Mouse (Mus musculus) embryonic facial prominence, embryonic 15.5 days (tissue): ENCODE data around the gene Ptms. TPM values are rescaled to one million over a fixed set of nuclear protein-coding genes. Genes with fewer than 3 reads are reported as not detected.

ENCODE experiments used
- ATAC-seq: fragments of 200-750 bp; cut with Nextera tagmentation; 2 replicates; pipeline ENCODE4 v1.8.0; 2017; ENCODE audit warnings: low read depth, moderate TSS enrichment; ENCODE audit not compliant: insufficient number of reproducible peaks, low FRiP score, low TSS enrichment
- H3K27ac ChIP-seq: fragments of 300-500 bp; sonication (generic); replicated peaks from 2 replicates; pipeline ENCODE4 v1.5.1; 2015; ENCODE audit warnings: mild to moderate bottlenecking, inconsistent platforms
- H3K27me3 ChIP-seq: fragments of 300-500 bp; sonication (generic); 2 replicates; pipeline ENCODE4 v1.6.1; 2015; ENCODE audit warnings: inconsistent platforms
- H3K36me3 ChIP-seq: fragments of 300-500 bp; sonication (generic); 2 replicates; pipeline ENCODE4 v1.6.1; 2015; ENCODE audit warnings: mild to moderate bottlenecking, inconsistent platforms
- H3K4me1 ChIP-seq: fragments of 300-500 bp; sonication (generic); 2 replicates; pipeline ENCODE4 v1.6.1; 2015; ENCODE audit warnings: inconsistent platforms
- H3K4me2 ChIP-seq: fragments of 300-500 bp; sonication (generic); replicated peaks from 2 replicates; pipeline ENCODE4 v1.6.1; 2015; ENCODE audit warnings: mild to moderate bottlenecking, inconsistent platforms
- H3K4me3 ChIP-seq: fragments of 300-500 bp; sonication (generic); replicated peaks from 2 replicates; pipeline ENCODE4 v1.5.1; 2015; ENCODE audit warnings: mild to moderate bottlenecking, inconsistent platforms
- H3K9ac ChIP-seq: fragments of 300-500 bp; sonication (generic); 2 replicates; pipeline ENCODE4 v1.6.1; 2015; ENCODE audit warnings: inconsistent platforms
- H3K9me3 ChIP-seq: fragments of 300-500 bp; sonication (generic); replicated peaks from 2 replicates; pipeline ENCODE4 v1.6.1; 2016; ENCODE audit warnings: inconsistent platforms
- WGBS: fragments of 180-500 bp; shearing (Covaris S2); methylation state at CpG from one replicate; pipeline ENCODE4 v1.1.7; 2015; 5-methylcytosine and 5-hydroxymethylcytosine counted together
- polyA plus RNA-seq: library from polyadenylated mRNA; unstranded; fragments of >200 nt; fragmentation: Nextera tagmentation; extraction: Ambion mirVana; gene quantifications from 2 replicates; pipeline ENCODE4 v1.2.1, GENCODE M21; 2015

Gene Ptms
- polyA plus RNA-seq, 1 experiment from 2014 or later, result 368 TPM

DNA sequence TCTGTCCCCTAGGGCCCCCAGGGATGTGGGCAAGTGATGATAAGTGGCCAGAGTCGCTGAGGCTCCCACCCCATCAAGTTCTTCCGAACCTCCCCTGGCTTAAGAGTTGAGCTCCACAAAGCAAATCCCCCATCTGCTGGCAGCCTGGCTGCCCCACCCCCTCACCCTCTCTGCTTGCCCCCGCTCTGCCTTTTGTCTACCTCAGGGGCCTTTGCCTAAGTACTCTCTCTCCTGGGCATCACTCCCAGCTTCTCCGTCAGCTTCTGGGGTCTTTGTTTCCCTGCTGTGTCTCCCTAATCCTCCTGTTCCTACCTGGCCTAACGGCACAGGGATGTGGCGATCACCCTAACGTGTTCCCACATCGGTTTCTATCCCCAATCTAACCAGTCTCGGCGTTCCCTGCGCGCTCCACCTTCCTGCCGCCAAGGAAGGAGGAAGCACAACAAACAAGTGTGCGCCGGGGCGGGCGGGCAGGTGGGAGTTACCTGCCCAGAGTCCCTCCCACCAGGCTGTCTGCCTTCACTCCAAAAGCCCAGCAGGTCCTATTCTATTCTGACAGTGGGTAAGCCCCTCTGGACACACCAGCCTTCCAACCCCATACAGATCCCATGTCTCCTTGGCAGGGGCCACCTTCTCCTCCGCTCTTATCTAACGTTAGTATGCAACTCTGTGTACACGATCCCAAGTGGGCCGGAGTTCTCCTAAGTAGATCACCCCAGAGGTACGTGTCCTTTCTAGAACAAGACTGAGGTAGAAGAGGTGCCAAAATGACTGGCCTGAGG, 4.6 kb downstream of the Ptms start:
- peaks cover 63% of the 10 kb centered on the region for H3K4me1 ChIP-seq
- peaks cover 1% of the 10 kb centered on the region; the same call in 1 of the 2 replicates for H3K27me3 ChIP-seq
- H3K4me3 ChIP-seq, result peak overlapping the region; percentile 89
- H3K27ac ChIP-seq, result peak overlapping the region; percentile 100; the same call in 1 of the 2 replicates
- H3K4me2 ChIP-seq, result peak overlapping the region; percentile 89
- peak overlapping the region; percentile 100 for H3K9ac ChIP-seq
- H3K36me3 ChIP-seq, result peaks cover 25% of the 10 kb centered on the region
- no peak for ATAC-seq
- no peaks in the 10 kb centered on the region for H3K9me3 ChIP-seq
- 16% methylated on average over 22 of the region's 22 CpGs for WGBS

DNA sequence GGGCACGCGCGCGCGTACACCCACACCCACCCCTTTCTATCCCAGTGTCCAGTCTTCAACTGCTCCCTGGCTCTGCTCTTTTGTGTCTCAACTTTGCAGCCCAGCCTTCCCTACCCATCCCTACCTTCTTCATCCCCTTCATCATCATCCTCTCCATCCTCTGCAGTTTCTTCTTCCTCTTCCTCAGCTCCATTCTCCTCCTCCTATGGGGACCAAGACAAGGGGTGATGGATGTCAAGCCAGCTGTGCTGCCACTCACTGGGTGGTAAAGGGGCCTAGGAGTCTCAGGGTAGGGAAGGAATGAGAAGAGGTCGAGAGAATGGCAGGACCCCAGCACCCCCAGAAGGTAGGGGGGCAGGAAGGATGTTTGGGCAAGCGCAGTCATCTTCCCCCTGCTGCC, 5.4 kb downstream of the Ptms start:
- WGBS, result 79% methylated on average over 7 of the region's 7 CpGs
- no peak overlapping the region for H3K9ac ChIP-seq
- peaks cover 68% of the 10 kb centered on the region for H3K4me1 ChIP-seq

DNA sequence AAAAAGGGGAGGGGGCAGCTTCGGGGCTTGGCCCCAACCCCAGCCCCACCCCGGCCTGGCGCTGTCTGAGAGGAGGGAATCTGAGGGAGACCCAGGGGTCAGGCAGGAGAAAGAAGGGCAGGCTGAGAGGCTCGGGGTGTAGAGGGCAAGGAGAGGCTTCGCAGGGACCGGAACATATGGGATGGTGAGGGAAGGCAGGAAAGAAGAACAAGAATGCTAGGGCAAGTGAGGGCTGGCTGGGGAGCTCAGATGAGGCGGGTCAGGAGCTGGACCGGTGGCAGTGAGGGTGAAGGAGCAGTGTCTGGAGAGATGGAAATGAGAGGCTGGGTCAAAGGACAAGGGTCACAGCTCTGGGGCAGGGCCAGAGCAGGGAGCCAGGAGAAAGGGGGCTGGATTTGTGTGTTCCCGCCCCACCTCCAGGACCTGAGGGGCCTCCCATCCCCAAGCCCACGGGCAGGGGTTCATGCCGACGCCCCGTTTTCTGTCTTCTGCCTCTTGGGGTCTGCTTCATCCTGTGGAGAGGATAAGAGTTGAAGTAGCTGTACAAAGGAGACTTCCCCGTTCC, 6.1 kb downstream of the Ptms start:
- peaks cover 10% of the 10 kb centered on the region; the same call in 1 of the 2 replicates for H3K27me3 ChIP-seq
- H3K36me3 ChIP-seq, result peaks cover 25% of the 10 kb centered on the region
- peak overlapping the region; percentile 40 for H3K27ac ChIP-seq
- no peak overlapping the region for H3K9ac ChIP-seq
- H3K4me3 ChIP-seq, result no peak overlapping the region
- no peak overlapping the region for H3K4me2 ChIP-seq
- WGBS, result 53% methylated on average over 14 of the region's 14 CpGs
- H3K9me3 ChIP-seq, result no peaks in the 10 kb centered on the region
- no peak for ATAC-seq
- peaks cover 62% of the 10 kb centered on the region for H3K4me1 ChIP-seq

More for the DNA sequence above, 5.4 kb downstream of the Ptms start:
- no peak for ATAC-seq
- no peaks in the 10 kb centered on the region for H3K9me3 ChIP-seq
- no peak overlapping the region; the same call in 1 of the 2 replicates for H3K4me2 ChIP-seq
- no peak overlapping the region for H3K4me3 ChIP-seq
- H3K27me3 ChIP-seq, result peaks cover 10% of the 10 kb centered on the region; the same call in 1 of the 2 replicates
- peaks cover 25% of the 10 kb centered on the region for H3K36me3 ChIP-seq
- H3K27ac ChIP-seq, result no peak overlapping the region; the same call in 1 of the 2 replicates

DNA sequence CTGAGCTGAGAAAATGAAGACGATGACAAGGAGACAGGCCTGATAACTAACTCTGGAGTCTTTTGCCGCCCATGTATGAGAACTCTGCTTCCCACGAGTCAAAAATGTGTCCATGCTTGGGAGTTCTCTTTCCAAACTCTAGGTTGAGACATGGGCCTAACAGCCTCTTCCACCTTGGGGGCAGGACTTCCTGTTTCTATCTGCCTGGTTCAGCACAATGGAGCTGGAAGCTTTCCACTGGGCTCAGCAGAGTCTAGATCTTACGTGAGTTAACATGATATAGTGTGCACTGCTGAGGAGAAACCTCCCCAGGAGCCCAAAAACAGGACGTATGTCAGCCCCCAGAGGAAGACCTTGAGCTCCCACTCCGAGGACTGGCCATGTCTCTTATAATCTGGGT, 6.7 kb downstream of the Ptms start:
- no peak for ATAC-seq
- H3K36me3 ChIP-seq, result peaks cover 25% of the 10 kb centered on the region
- no peak overlapping the region for H3K4me2 ChIP-seq
- peaks cover 10% of the 10 kb centered on the region; the same call in 1 of the 2 replicates for H3K27me3 ChIP-seq
- WGBS, result 63% methylated on average over 6 of the region's 6 CpGs
- H3K4me3 ChIP-seq, result no peak overlapping the region
- no peaks in the 10 kb centered on the region for H3K9me3 ChIP-seq
- peak overlapping the region; percentile 44 for H3K27ac ChIP-seq
- H3K9ac ChIP-seq, result no peak overlapping the region
- H3K4me1 ChIP-seq, result peaks cover 57% of the 10 kb centered on the region

DNA sequence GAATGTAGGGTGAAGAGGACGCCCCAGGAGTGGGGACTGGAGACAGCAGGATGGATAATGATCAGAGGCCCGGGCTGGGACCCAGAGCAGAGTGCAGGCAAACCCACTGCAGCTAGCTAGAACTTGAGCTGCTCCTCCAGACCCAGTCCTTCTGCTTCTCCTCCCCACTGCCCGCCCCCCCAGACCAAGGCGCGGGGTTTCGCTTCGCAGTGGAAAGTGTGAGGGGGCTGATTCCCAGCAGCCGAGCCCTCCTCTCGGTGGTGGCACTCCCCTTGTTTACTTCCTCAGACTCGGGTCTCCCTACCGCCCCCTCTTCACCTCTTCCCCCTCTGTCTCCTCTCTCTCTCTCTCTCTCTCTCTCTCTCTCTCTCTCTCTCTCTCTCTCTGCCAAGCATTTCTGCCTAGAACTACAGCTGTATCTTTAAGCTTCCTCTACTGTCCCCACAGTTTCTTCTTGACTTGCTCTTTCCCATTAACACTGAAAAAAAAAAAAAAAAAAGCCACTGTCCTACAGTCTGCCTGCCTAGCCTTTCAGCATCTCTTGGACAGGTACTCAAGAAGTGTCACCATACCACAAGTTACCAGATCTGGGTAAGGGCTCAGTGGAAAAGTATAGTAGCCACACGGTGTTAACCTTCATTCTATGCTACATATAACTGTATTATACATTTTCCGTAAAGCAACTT, 8.2 kb downstream of the Ptms start, which contains the start of gene Lag3:
Gene Lag3, minus strand, starts transcription at position 173 of the 686 bp plus-strand sequence.
- 0 out of 2 replicates have a peak, but pooled peaks have one; percentile 15 for ATAC-seq
- peak within 1 kb of the TSS; percentile 44; the same call in 1 of the 2 replicates for H3K27ac ChIP-seq

DNA sequence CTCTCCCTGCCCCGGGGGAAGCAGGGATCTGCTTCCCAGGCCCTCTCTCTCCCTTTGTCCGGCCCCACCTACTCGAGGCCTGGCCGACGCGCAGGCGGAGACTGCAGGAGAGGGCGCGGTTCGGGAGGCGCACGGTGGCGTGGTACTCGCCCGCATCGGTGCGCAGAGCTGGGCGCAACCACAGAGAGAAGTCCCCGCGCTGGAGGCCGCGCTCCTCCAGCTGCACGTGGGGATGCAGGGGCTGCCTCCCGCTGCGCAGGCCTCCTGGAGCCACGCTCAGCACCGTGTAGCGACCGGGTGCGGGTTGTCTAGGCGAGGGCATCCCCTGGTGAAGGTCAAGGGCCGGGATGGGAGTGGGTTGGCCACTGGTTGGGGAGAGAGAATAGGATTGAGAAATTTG, 9.9 kb downstream of the Ptms start:
- Histone ChIP-seq H3K27ac (no peak overlapping the region; the same call in 1 of the 2 replicates), H3K4me1 (peaks cover 40% of the 10 kb centered on the region), H3K9me3 (no peaks in the 10 kb centered on the region), H3K27me3 (peaks cover 10% of the 10 kb centered on the region; the same call in 1 of the 2 replicates), H3K4me3 (peak overlapping the region; percentile 22), H3K9ac (peak overlapping the region; percentile 24), H3K36me3 (peaks cover 24% of the 10 kb centered on the region), H3K4me2 (peak overlapping the region; percentile 48)
- ATAC-seq, result no peak
- 4% methylated on average over 32 of the region's 32 CpGs for WGBS

More for the DNA sequence above, 8.2 kb downstream of the Ptms start, which contains the start of gene Lag3:
- Histone ChIP-seq H3K27me3 (peaks cover 10% of the 10 kb centered on the region; the same call in 1 of the 2 replicates), H3K9ac (no peak within 1 kb of the TSS; the same call in 1 of the 2 replicates), H3K4me2 (peak within 1 kb of the TSS; percentile 19; the same call in 1 of the 2 replicates), H3K36me3 (peaks cover 25% of the 10 kb centered on the region), H3K4me3 (0 out of 2 replicates have a peak within 1 kb of the TSS, but pooled peaks have one; percentile 3), H3K4me1 (peaks cover 52% of the 10 kb centered on the region), H3K9me3 (no peaks in the 10 kb centered on the region)
- WGBS, result 13% methylated on average over 13 of the region's 13 CpGs

DNA sequence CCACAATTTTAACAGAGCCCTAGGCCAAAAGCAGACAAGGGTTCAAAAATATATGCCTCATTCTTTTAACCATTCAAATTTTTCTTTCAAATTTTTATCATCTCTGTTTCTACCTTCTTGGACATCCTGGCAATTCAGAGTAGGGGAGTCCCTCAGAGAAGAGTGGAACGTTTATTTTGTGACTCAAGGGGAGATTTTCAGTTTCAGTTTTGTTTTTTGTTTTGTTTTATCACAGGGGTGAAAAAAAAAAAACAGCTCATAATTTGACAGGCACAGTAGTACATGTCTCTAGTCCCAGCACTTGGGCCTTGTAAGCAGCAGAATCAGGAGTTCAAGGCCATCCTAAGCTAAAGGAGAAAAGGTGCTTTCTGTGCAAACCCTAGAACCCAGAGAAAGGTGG, 12.1 kb downstream of the Ptms start:
- no peak for ATAC-seq
- Histone ChIP-seq H3K9ac (no peak overlapping the region), H3K36me3 (peaks cover 1% of the 10 kb centered on the region), H3K9me3 (no peaks in the 10 kb centered on the region), H3K4me2 (no peak overlapping the region), H3K4me3 (no peak overlapping the region), H3K4me1 (peaks cover 31% of the 10 kb centered on the region), H3K27ac (no peak overlapping the region), H3K27me3 (peaks cover 10% of the 10 kb centered on the region; the same call in 1 of the 2 replicates)
- 71% methylated on average over 1 of the region's 1 CpGs for WGBS

DNA sequence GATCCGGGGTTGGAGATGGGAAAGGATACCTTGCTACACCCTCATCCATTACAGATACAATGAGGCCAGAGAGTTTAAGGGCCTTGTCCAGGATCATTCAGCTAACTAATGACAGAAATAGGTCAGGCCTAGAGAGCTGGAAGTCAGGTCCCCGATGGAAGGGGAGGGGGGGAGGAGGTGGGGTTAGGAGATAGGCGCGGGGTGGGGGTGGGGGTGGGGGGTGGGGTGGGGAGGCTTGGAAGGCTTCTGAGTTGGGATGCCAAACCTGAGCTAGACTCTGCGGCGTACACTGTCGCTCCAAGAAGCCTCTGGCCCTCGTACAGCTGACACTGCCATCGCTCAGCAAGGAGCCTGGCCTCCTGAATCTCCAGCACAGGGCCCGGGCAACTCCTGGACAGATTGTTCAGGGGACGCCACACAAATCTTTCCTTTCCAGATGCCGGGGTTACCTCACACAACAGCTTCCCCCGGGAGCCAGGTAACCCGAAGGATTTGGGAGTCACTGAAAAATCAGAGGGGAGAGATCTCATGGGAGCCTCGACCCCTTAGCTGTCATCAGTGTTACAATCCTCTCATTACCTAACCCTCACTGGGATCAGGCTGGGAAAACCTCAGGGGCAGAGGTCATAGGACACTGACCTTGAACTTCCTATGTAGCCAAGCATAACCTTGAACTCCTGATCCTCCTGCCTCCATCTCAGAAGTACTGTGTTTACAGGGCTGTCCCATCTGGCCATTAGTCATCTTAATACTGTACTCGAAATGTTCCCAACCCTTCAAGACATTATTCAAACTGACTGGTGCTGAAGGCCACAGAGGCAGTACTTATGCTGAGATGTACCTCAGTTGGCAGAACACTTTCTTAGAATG, 14.7 kb downstream of the Ptms start:
- peak overlapping the region; percentile 84 for H3K4me2 ChIP-seq
- peak overlapping the region; percentile 66; the same call in 1 of the 2 replicates for H3K9ac ChIP-seq
- H3K4me1 ChIP-seq, result peaks cover 21% of the 10 kb centered on the region
- peaks cover 7% of the 10 kb centered on the region; the same call in 1 of the 2 replicates for H3K27me3 ChIP-seq
- H3K4me3 ChIP-seq, result peak overlapping the region; percentile 55
- WGBS, result 37% methylated on average over 14 of the region's 16 CpGs
- H3K36me3 ChIP-seq, result no peaks in the 10 kb centered on the region
- H3K27ac ChIP-seq, result peak overlapping the region; percentile 99
- no peaks in the 10 kb centered on the region for H3K9me3 ChIP-seq
- no peak for ATAC-seq

DNA sequence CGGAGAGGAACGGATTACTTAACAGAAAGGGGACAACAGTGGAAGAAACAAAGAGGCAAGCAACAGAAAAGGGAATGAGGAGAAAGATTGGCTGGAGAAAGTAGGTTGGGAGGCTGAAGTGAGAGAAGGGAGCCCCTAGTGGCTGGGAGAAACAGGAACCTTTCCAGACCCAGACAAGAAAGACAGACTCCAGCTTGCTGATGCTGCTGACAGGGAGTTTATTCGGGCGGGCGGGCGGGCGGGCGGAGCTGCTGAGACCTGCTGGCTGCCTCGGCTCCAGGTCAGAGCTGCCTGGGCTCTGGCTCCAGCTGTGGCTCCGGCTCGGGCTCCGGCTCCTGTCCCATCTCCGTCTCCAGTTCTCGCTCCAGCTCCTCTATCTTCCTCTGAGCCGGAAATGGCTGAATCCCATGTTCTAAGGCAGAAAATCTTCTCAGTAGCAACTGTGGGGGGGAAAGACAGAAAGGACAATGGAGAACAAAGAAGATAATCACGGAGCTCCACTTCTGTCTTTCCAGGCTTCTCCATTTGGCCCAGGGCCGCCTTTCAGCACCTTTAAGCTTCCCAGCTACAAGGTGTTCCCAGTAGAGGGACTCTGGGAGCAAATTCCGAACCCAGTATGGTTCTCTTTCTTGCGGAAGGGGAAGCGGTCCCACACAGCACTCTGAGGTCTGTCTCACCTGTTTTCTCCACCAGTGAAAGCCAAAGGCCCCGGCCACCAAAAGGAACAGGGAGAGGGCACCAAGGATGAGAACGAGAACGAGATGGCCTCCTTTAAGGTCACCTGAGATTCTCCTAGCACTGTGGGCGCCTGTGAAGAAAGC, 15.5 kb downstream of the Ptms start:
- peak; percentile 69 for ATAC-seq
- peak overlapping the region; percentile 99 for H3K27ac ChIP-seq
- H3K9ac ChIP-seq, result peak overlapping the region; percentile 66
- no peaks in the 10 kb centered on the region for H3K27me3 ChIP-seq
- 6% methylated on average over 24 of the region's 24 CpGs for WGBS
- no peaks in the 10 kb centered on the region for H3K36me3 ChIP-seq
- peaks cover 14% of the 10 kb centered on the region for H3K4me1 ChIP-seq
- peak overlapping the region; percentile 84 for H3K4me2 ChIP-seq
- peak overlapping the region; percentile 55 for H3K4me3 ChIP-seq
- H3K9me3 ChIP-seq, result no peaks in the 10 kb centered on the region
